Mouse (Mus musculus) neural tube, embryonic 11.5 days (tissue): ENCODE measurements around the gene Lexm. TPM values are rescaled to one million over a fixed set of nuclear protein-coding genes. Genes with fewer than 3 reads are reported as not detected.

Experiments
- ATAC-seq: fragments of 200-750 bp; cut with Nextera tagmentation; 2 replicates; pipeline ENCODE4 v1.8.0; 2017; ENCODE audit warnings: moderate number of reproducible peaks, mild to moderate bottlenecking, moderate TSS enrichment, moderate library complexity; ENCODE audit not compliant: insufficient read depth, low FRiP score, low TSS enrichment
- DNase-seq: peaks from one replicate; pipeline ENCODE4 v3.0.0-alpha.2; 2015; ENCODE audit warnings: low spot score
- H3K27ac ChIP-seq: fragments of 300-500 bp; sonication (generic); 2 replicates; pipeline ENCODE4 v1.5.1; 2014; ENCODE audit warnings: low read depth, mild to moderate bottlenecking, low read length
- H3K27me3 ChIP-seq: fragments of 300-500 bp; sonication (generic); 2 replicates; pipeline ENCODE4 v1.6.1; 2014; ENCODE audit warnings: mild to moderate bottlenecking, low read length, mixed read lengths; ENCODE audit not compliant: control insufficient read depth, insufficient read depth
- H3K36me3 ChIP-seq: fragments of 300-500 bp; sonication (generic); 2 replicates; pipeline ENCODE4 v1.6.1; 2014; ENCODE audit warnings: mild to moderate bottlenecking, low read length, moderate library complexity, mixed read lengths; ENCODE audit not compliant: control insufficient read depth, insufficient read depth
- H3K4me1 ChIP-seq: fragments of 300-500 bp; sonication (generic); 2 replicates; pipeline ENCODE4 v1.6.1; 2014; ENCODE audit warnings: low read length, mixed read lengths; ENCODE audit not compliant: control insufficient read depth, insufficient read depth
- H3K4me2 ChIP-seq: fragments of 300-500 bp; sonication (generic); 2 replicates; pipeline ENCODE4 v1.6.1; 2014; ENCODE audit warnings: low read depth, mild to moderate bottlenecking, moderate library complexity
- H3K4me3 ChIP-seq: fragments of 300-500 bp; sonication (generic); 2 replicates; pipeline ENCODE4 v1.5.1; 2014; ENCODE audit warnings: low read depth, low read length
- H3K9ac ChIP-seq: fragments of 300-500 bp; sonication (generic); 2 replicates; pipeline ENCODE4 v1.6.1; 2014; ENCODE audit warnings: mild to moderate bottlenecking, low read length
- H3K9me3 ChIP-seq: fragments of 300-500 bp; sonication (generic); 2 replicates; pipeline ENCODE4 v1.6.1; 2016; ENCODE audit warnings: low read length; ENCODE audit not compliant: control insufficient read depth
- WGBS: fragments of 180-500 bp; shearing (Covaris S2); extraction: QIAGEN DNeasy Blood & Tissue Kit; methylation state at CpG from one replicate; pipeline ENCODE4 v1.1.7; 2014; 5-methylcytosine and 5-hydroxymethylcytosine counted together
- polyA plus RNA-seq: library from polyadenylated mRNA; unstranded; fragments of >200 nt; fragmentation: Nextera tagmentation; extraction: Ambion mirVana; gene quantifications from 2 replicates; pipeline ENCODE4 v1.2.1, GENCODE M21; 2014

Gene Lexm
- polyA plus RNA-seq, 1 experiment from 2014 or later, result 0.20 TPM

GRCm38 (mm10) chr4:106630333-106631220 lies 13.5 kb upstream of the Lexm start:
- Histone ChIP-seq H3K9me3 (no peaks in the 10 kb centered on the region), H3K4me1 (no peaks in the 10 kb centered on the region), H3K27me3 (no peaks in the 10 kb centered on the region), H3K4me3 (no peak overlapping the region), H3K27ac (no peak overlapping the region), H3K9ac (no peak overlapping the region), H3K4me2 (no peak overlapping the region), H3K36me3 (no peaks in the 10 kb centered on the region)
- 0 out of 2 replicates have a peak, but pooled peaks have one; percentile 38 for ATAC-seq
- DNase-seq, result peak; percentile 61
- WGBS, result 29% methylated on average over 14 of the region's 14 CpGs

GRCm38 (mm10) chr4:106629374-106629773 lies 12.3 kb upstream of the Lexm start:
- Histone ChIP-seq H3K4me2 (no peak overlapping the region), H3K36me3 (no peaks in the 10 kb centered on the region), H3K27ac (no peak overlapping the region), H3K9ac (no peak overlapping the region), H3K27me3 (peaks cover 3% of the 10 kb centered on the region; the same call in 1 of the 2 replicates), H3K4me1 (no peaks in the 10 kb centered on the region), H3K4me3 (no peak overlapping the region), H3K9me3 (no peaks in the 10 kb centered on the region)
- ATAC-seq (no peak), DNase-seq (no peak)
- WGBS, result 76% methylated on average over 5 of the region's 5 CpGs

- Histone ChIP-seq H3K4me1 (no peaks in the 10 kb centered on the region), H3K9me3 (no peaks in the 10 kb centered on the region), H3K9ac (no peak overlapping the region), H3K4me2 (no peak overlapping the region), H3K4me3 (no peak overlapping the region), H3K36me3 (no peaks in the 10 kb centered on the region), H3K27ac (no peak overlapping the region), H3K27me3 (peaks cover 6% of the 10 kb centered on the region; the same call in 1 of the 2 replicates)
- 57% methylated on average over 9 of the region's 9 CpGs for WGBS
- DNase-seq, result no peak
- no peak for ATAC-seq
These were observed 11.8 kb upstream of the Lexm start for GRCm38 (mm10) chr4:106628650-106629360.

- H3K9me3 ChIP-seq, result no peaks in the 10 kb centered on the region
- no peaks in the 10 kb centered on the region for H3K36me3 ChIP-seq
- no peaks in the 10 kb centered on the region for H3K4me1 ChIP-seq
- no peak overlapping the region for H3K4me2 ChIP-seq
- H3K27ac ChIP-seq, result no peak overlapping the region
- peaks cover 16% of the 10 kb centered on the region for H3K27me3 ChIP-seq
- DNase-seq (no peak), ATAC-seq (no peak)
- no peak overlapping the region for H3K4me3 ChIP-seq
- 81% methylated on average over 5 of the region's 5 CpGs for WGBS
- no peak overlapping the region for H3K9ac ChIP-seq
These were observed 10.8 kb upstream of the Lexm start for GRCm38 (mm10) chr4:106627809-106628208.

- no peaks in the 10 kb centered on the region for H3K9me3 ChIP-seq
- H3K27ac ChIP-seq, result no peak overlapping the region
- H3K4me3 ChIP-seq, result no peak overlapping the region
- no peaks in the 10 kb centered on the region for H3K36me3 ChIP-seq
- no peak overlapping the region for H3K4me2 ChIP-seq
- no peak for ATAC-seq
- H3K27me3 ChIP-seq, result peaks cover 30% of the 10 kb centered on the region
- H3K9ac ChIP-seq, result no peak overlapping the region
- WGBS, result 90% methylated on average over 10 of the region's 10 CpGs
- no peaks in the 10 kb centered on the region for H3K4me1 ChIP-seq
- no peak for DNase-seq
These were observed 7.2 kb upstream of the Lexm start for GRCm38 (mm10) chr4:106624271-106624670.

GRCm38 (mm10) chr4:106622712-106623111 lies 5.7 kb upstream of the Lexm start:
- WGBS, result 30% methylated on average over 28 of the region's 28 CpGs
- peaks cover 30% of the 10 kb centered on the region for H3K27me3 ChIP-seq
- no peak for ATAC-seq
- H3K36me3 ChIP-seq, result no peaks in the 10 kb centered on the region
- no peak overlapping the region for H3K4me3 ChIP-seq
- H3K9ac ChIP-seq, result no peak overlapping the region
- no peak for DNase-seq
- H3K9me3 ChIP-seq, result no peaks in the 10 kb centered on the region
- no peak overlapping the region for H3K27ac ChIP-seq
- H3K4me2 ChIP-seq, result no peak overlapping the region
- H3K4me1 ChIP-seq, result no peaks in the 10 kb centered on the region

- DNase-seq, result no peak
- H3K9me3 ChIP-seq, result no peaks in the 10 kb centered on the region
These were observed 5.0 kb upstream of the Lexm start, which contains the start of gene Ttc22 for GRCm38 (mm10) chr4:106622030-106622493. Gene Ttc22, plus strand, starts transcription at chr4:106622432.

GRCm38 (mm10) chr4:106621428-106621827 lies 4.4 kb upstream of the Lexm start:
- H3K36me3 ChIP-seq, result no peaks in the 10 kb centered on the region
- H3K9me3 ChIP-seq, result no peaks in the 10 kb centered on the region
- H3K4me2 ChIP-seq, result no peak overlapping the region
- DNase-seq (no peak), ATAC-seq (no peak)
- no peak overlapping the region for H3K27ac ChIP-seq
- 73% methylated on average over 3 of the region's 3 CpGs for WGBS
- H3K9ac ChIP-seq, result no peak overlapping the region
- no peak overlapping the region for H3K4me3 ChIP-seq
- peaks cover 30% of the 10 kb centered on the region for H3K27me3 ChIP-seq
- no peaks in the 10 kb centered on the region for H3K4me1 ChIP-seq

More at GRCm38 (mm10) chr4:106622030-106622493, 5.0 kb upstream of the Lexm start, which contains the start of gene Ttc22:
- Histone ChIP-seq H3K4me1 (no peaks in the 10 kb centered on the region), H3K4me2 (no peak within 1 kb of the TSS), H3K27ac (no peak within 1 kb of the TSS), H3K4me3 (no peak within 1 kb of the TSS), H3K36me3 (no peaks in the 10 kb centered on the region), H3K27me3 (peaks cover 30% of the 10 kb centered on the region), H3K9ac (no peak within 1 kb of the TSS)
- no peak for ATAC-seq
- WGBS, result 26% methylated on average over 16 of the region's 16 CpGs
